Mouse (Mus musculus) liver, adult 2 months (tissue): ENCODE measurements around the gene Gm10188. TPM values are rescaled to one million over a fixed set of nuclear protein-coding genes. Genes with fewer than 3 reads are reported as not detected.

Experiments used
- DNase-seq: peaks from one replicate; pipeline ENCODE4 v3.0.0-alpha.2; 2011; ENCODE audit warnings: low read depth, low spot score; ENCODE audit errors: extremely low read depth
- H3K27ac ChIP-seq: fragments of 200-500 bp; replicated peaks from 2 replicates; pipeline ENCODE4 v1.5.1; 2012; ENCODE audit warnings: low read depth, mild to moderate bottlenecking, control low read depth, inconsistent platforms, low read length; ENCODE audit not compliant: insufficient read depth
- H3K27me3 ChIP-seq: fragments of 200-500 bp; 2 replicates; pipeline ENCODE4 v1.6.1; 2012; ENCODE audit warnings: mild to moderate bottlenecking, moderate library complexity, low read length, inconsistent platforms; ENCODE audit not compliant: control insufficient read depth, insufficient read depth
- H3K36me3 ChIP-seq: fragments of 200-500 bp; 2 replicates; pipeline ENCODE4 v1.6.1; 2012; ENCODE audit warnings: low read length, inconsistent platforms; ENCODE audit not compliant: control insufficient read depth, insufficient read depth
- H3K4me1 ChIP-seq: fragments of 200-500 bp; 2 replicates; pipeline ENCODE4 v1.6.1; 2011; ENCODE audit warnings: low read length; ENCODE audit not compliant: control insufficient read depth, insufficient read depth
- H3K4me3 ChIP-seq: fragments of 200-500 bp; 2 replicates; pipeline ENCODE4 v1.5.1; 2011; ENCODE audit warnings: low read depth, mild to moderate bottlenecking, control low read depth, low read length, moderate library complexity; ENCODE audit not compliant: insufficient read depth
- H3K79me2 ChIP-seq: fragments of 200-500 bp; 2 replicates; pipeline ENCODE4 v1.6.1; 2012; ENCODE audit warnings: inconsistent platforms, mild to moderate bottlenecking, low read length, moderate library complexity; ENCODE audit not compliant: control insufficient read depth, insufficient read depth
- H3K9ac ChIP-seq: fragments of 200-500 bp; 2 replicates; pipeline ENCODE4 v1.6.1; 2012; ENCODE audit warnings: low read depth, mild to moderate bottlenecking, control low read depth, inconsistent platforms, low read length
- CTCF ChIP-seq: fragments of 200-500 bp; IDR thresholded peaks from 2 replicates; pipeline ENCODE4 v1.5.1; 2011; ENCODE audit warnings: low read depth, low read length, control low read depth
- POLR2A ChIP-seq: fragments of 200-500 bp; IDR thresholded peaks from 2 replicates; pipeline ENCODE4 v1.6.1; 2011; ENCODE audit warnings: low read length, control low read depth; ENCODE audit not compliant: insufficient read depth; ENCODE audit errors: extremely low read depth
- WGBS: fragments of 180-500 bp; shearing (Covaris S2); methylation state at CpG from one replicate; pipeline ENCODE4 v1.1.7; 2018; 5-methylcytosine and 5-hydroxymethylcytosine counted together
- polyA plus RNA-seq: library from polyadenylated mRNA; depleted of rRNA; stranded (reverse); fragments of >200 nt; gene quantifications from 2 replicates; pipeline ENCODE4 v1.2.3, GENCODE M21; 2012
- total RNA-seq: library from RNA; depleted of rRNA; stranded (reverse); fragments of >200 nt; gene quantifications from 2 replicates; pipeline ENCODE4 v1.2.3, GENCODE M21; 2014

Gene Gm10188
- total and polyA plus RNA-seq, 2 experiments = not detected

- Histone ChIP-seq H3K36me3 (no peaks in the 10 kb centered on the region), H3K4me3 (peak within 1 kb of the TSS; percentile 36; the same call in 1 of the 2 replicates), H3K27me3 (peaks cover 26% of the 10 kb centered on the region), H3K79me2 (no peaks in the 10 kb centered on the region), H3K27ac (no peak within 1 kb of the TSS), H3K9ac (no peak within 1 kb of the TSS), H3K4me1 (no peaks in the 10 kb centered on the region)
- TF ChIP-seq POLR2A (no peak), CTCF (no peak)
- no peak for DNase-seq
- WGBS = 3% methylated on average over 34 of the region's 34 CpGs
Measured at GRCm38 (mm10) chr1:132191093-132191785, 38.3 kb downstream of the Gm10188 start, which contains the start of the genes Lemd1 and AC124108.1. Gene Lemd1 (plus strand): TSS chr1:132191431. Gene AC124108.1 (plus strand): TSS chr1:132191457.

GRCm38 (mm10) chr1:132190621-132191092 is 38.9 kb downstream of the Gm10188 start:
- no peak for DNase-seq
- Histone ChIP-seq H3K4me1 (no peaks in the 10 kb centered on the region), H3K36me3 (no peaks in the 10 kb centered on the region), H3K4me3 (peak overlapping the region; percentile 36; the same call in 1 of the 2 replicates), H3K79me2 (no peaks in the 10 kb centered on the region), H3K27me3 (peaks cover 26% of the 10 kb centered on the region), H3K9ac (no peak overlapping the region), H3K27ac (no peak overlapping the region)
- WGBS = 1% methylated on average over 61 of the region's 62 CpGs
- TF ChIP-seq POLR2A (no peak), CTCF (no peak)

- no peaks in the 10 kb centered on the region for H3K36me3 ChIP-seq
- no peaks in the 10 kb centered on the region for H3K4me1 ChIP-seq
- H3K4me3 ChIP-seq = peak overlapping the region; percentile 33; the same call in 1 of the 2 replicates
- no peak for DNase-seq
- no peaks in the 10 kb centered on the region for H3K79me2 ChIP-seq
- no peak overlapping the region for H3K27ac ChIP-seq
- TF ChIP-seq POLR2A = no peak
- no peak for TF ChIP-seq CTCF
- no peak overlapping the region for H3K9ac ChIP-seq
- WGBS = under 1% methylated on average over 49 of the region's 50 CpGs
- H3K27me3 ChIP-seq = peaks cover 26% of the 10 kb centered on the region
Measured at GRCm38 (mm10) chr1:132190040-132190513, 39.5 kb downstream of the Gm10188 start.

GRCm38 (mm10) chr1:132189231-132189630 is 40.3 kb downstream of the Gm10188 start:
- TF ChIP-seq POLR2A (no peak), CTCF (no peak)
- DNase-seq = no peak
- no peak overlapping the region for H3K4me3 ChIP-seq
- H3K79me2 ChIP-seq = no peaks in the 10 kb centered on the region
- H3K4me1 ChIP-seq = no peaks in the 10 kb centered on the region
- no peaks in the 10 kb centered on the region for H3K36me3 ChIP-seq
- 53% methylated on average over 4 of the region's 4 CpGs for WGBS
- no peak overlapping the region for H3K27ac ChIP-seq
- H3K27me3 ChIP-seq = peaks cover 26% of the 10 kb centered on the region
- no peak overlapping the region for H3K9ac ChIP-seq

GRCm38 (mm10) chr1:132188442-132189066 is 41.0 kb downstream of the Gm10188 start:
- H3K4me3 ChIP-seq = no peak overlapping the region
- WGBS = 40% methylated on average over 9 of the region's 9 CpGs
- H3K27ac ChIP-seq = no peak overlapping the region
- DNase-seq = no peak
- no peaks in the 10 kb centered on the region for H3K79me2 ChIP-seq
- no peak overlapping the region for H3K9ac ChIP-seq
- H3K27me3 ChIP-seq = peaks cover 26% of the 10 kb centered on the region
- no peak for TF ChIP-seq POLR2A
- no peak for TF ChIP-seq CTCF
- H3K4me1 ChIP-seq = no peaks in the 10 kb centered on the region
- H3K36me3 ChIP-seq = no peaks in the 10 kb centered on the region
